Mouse (Mus musculus): ENCODE results near the gene Zfp217. TPM values are rescaled to one million over a fixed set of nuclear protein-coding genes. Genes with fewer than 3 reads are reported as not detected.

The Zfp217 gene
- polyA plus RNA-seq, 1 experiment, result not detected

- no peak overlapping the region for H3K27ac ChIP-seq (ENCODE audit: insufficient read depth, low read depth, low read length)
- no peak for TF ChIP-seq POLR2A (IDR thresholded peaks at IDR 0.05; ENCODE audit: insufficient read depth, low read depth, low read length)
- no peak for TF ChIP-seq CTCF (IDR thresholded peaks at IDR 0.05; ENCODE audit: insufficient read depth, low read depth, low read length)
- H3K4me3 ChIP-seq (ENCODE audit: insufficient read depth, low read depth, low read length), result no peak overlapping the region
- no peaks in the 10 kb centered on the region for H3K4me1 ChIP-seq (ENCODE audit: control insufficient read depth, insufficient read depth, low read length)
- WGBS, result 63% methylated on average over 3 of the region's 3 CpGs
These were observed 4.0 kb downstream of the Zfp217 start for GRCm38 (mm10) chr2:170143861-170144260.

GRCm38 (mm10) chr2:170142542-170142941, 5.4 kb downstream of the Zfp217 start:
- 92% methylated on average over 10 of the region's 10 CpGs for WGBS
- no peak for TF ChIP-seq POLR2A (IDR thresholded peaks at IDR 0.05; ENCODE audit: insufficient read depth, low read depth, low read length)
- no peak for TF ChIP-seq CTCF (IDR thresholded peaks at IDR 0.05; ENCODE audit: insufficient read depth, low read depth, low read length)
- Histone ChIP-seq H3K4me1 (ENCODE audit: control insufficient read depth, insufficient read depth, low read length) (no peaks in the 10 kb centered on the region), H3K27ac (ENCODE audit: insufficient read depth, low read depth, low read length) (no peak overlapping the region), H3K4me3 (ENCODE audit: insufficient read depth, low read depth, low read length) (no peak overlapping the region)

- H3K4me3 ChIP-seq (ENCODE audit: insufficient read depth, low read depth, low read length), result no peak overlapping the region
- H3K4me1 ChIP-seq (ENCODE audit: control insufficient read depth, insufficient read depth, low read length), result no peaks in the 10 kb centered on the region
- WGBS, result 95% methylated on average over 5 of the region's 5 CpGs
- no peak overlapping the region for H3K27ac ChIP-seq (ENCODE audit: insufficient read depth, low read depth, low read length)
- no peak for TF ChIP-seq CTCF (IDR thresholded peaks at IDR 0.05; ENCODE audit: insufficient read depth, low read depth, low read length)
- no peak for TF ChIP-seq POLR2A (IDR thresholded peaks at IDR 0.05; ENCODE audit: insufficient read depth, low read depth, low read length)
These were observed 6.4 kb downstream of the Zfp217 start for GRCm38 (mm10) chr2:170141481-170141880.

GRCm38 (mm10) chr2:170139411-170140046, 8.4 kb downstream of the Zfp217 start:
- H3K4me1 ChIP-seq (ENCODE audit: control insufficient read depth, insufficient read depth, low read length), result no peaks in the 10 kb centered on the region
- no peak overlapping the region for H3K27ac ChIP-seq (ENCODE audit: insufficient read depth, low read depth, low read length)
- no peak for TF ChIP-seq CTCF (IDR thresholded peaks at IDR 0.05; ENCODE audit: insufficient read depth, low read depth, low read length)
- no peak for TF ChIP-seq POLR2A (IDR thresholded peaks at IDR 0.05; ENCODE audit: insufficient read depth, low read depth, low read length)
- H3K4me3 ChIP-seq (ENCODE audit: insufficient read depth, low read depth, low read length), result no peak overlapping the region
- WGBS, result 88% methylated on average over 9 of the region's 9 CpGs

- Histone ChIP-seq H3K27ac (ENCODE audit: insufficient read depth, low read depth, low read length) (no peak overlapping the region), H3K4me1 (ENCODE audit: control insufficient read depth, insufficient read depth, low read length) (peaks cover 5% of the 10 kb centered on the region; the same call in 1 of the 2 replicates), H3K4me3 (ENCODE audit: insufficient read depth, low read depth, low read length) (no peak overlapping the region)
- TF ChIP-seq CTCF (IDR thresholded peaks at IDR 0.05; ENCODE audit: insufficient read depth, low read depth, low read length), result no peak
- no peak for TF ChIP-seq POLR2A (IDR thresholded peaks at IDR 0.05; ENCODE audit: insufficient read depth, low read depth, low read length)
- 78% methylated on average over 3 of the region's 3 CpGs for WGBS
These were observed 11.0 kb downstream of the Zfp217 start for GRCm38 (mm10) chr2:170136928-170137327.

GRCm38 (mm10) chr2:170135820-170136219, 12.1 kb downstream of the Zfp217 start:
- H3K27ac ChIP-seq (ENCODE audit: insufficient read depth, low read depth, low read length), result no peak overlapping the region
- TF ChIP-seq CTCF (IDR thresholded peaks at IDR 0.05; ENCODE audit: insufficient read depth, low read depth, low read length) (no peak), POLR2A (IDR thresholded peaks at IDR 0.05; ENCODE audit: insufficient read depth, low read depth, low read length) (no peak)
- peaks cover 5% of the 10 kb centered on the region; the same call in 1 of the 2 replicates for H3K4me1 ChIP-seq (ENCODE audit: control insufficient read depth, insufficient read depth, low read length)
- H3K4me3 ChIP-seq (ENCODE audit: insufficient read depth, low read depth, low read length), result no peak overlapping the region
- 93% methylated on average over 6 of the region's 6 CpGs for WGBS

- 56% methylated on average over 12 of the region's 12 CpGs for WGBS
- H3K4me1 ChIP-seq (ENCODE audit: control insufficient read depth, insufficient read depth, low read length), result peaks cover 5% of the 10 kb centered on the region; the same call in 1 of the 2 replicates
- H3K27ac ChIP-seq (ENCODE audit: insufficient read depth, low read depth, low read length), result no peak overlapping the region
- TF ChIP-seq CTCF (IDR thresholded peaks at IDR 0.05; ENCODE audit: insufficient read depth, low read depth, low read length), result no peak
- TF ChIP-seq POLR2A (IDR thresholded peaks at IDR 0.05; ENCODE audit: insufficient read depth, low read depth, low read length), result no peak
- no peak overlapping the region for H3K4me3 ChIP-seq (ENCODE audit: insufficient read depth, low read depth, low read length)
These were observed 13.7 kb downstream of the Zfp217 start for GRCm38 (mm10) chr2:170134026-170134690.

GRCm38 (mm10) chr2:170133093-170133731, 14.7 kb downstream of the Zfp217 start:
- TF ChIP-seq CTCF (IDR thresholded peaks at IDR 0.05; ENCODE audit: insufficient read depth, low read depth, low read length) (no peak), POLR2A (IDR thresholded peaks at IDR 0.05; ENCODE audit: insufficient read depth, low read depth, low read length) (no peak)
- Histone ChIP-seq H3K4me3 (ENCODE audit: insufficient read depth, low read depth, low read length) (peak overlapping the region; percentile 31), H3K27ac (ENCODE audit: insufficient read depth, low read depth, low read length) (no peak overlapping the region), H3K4me1 (ENCODE audit: control insufficient read depth, insufficient read depth, low read length) (peaks cover 5% of the 10 kb centered on the region; the same call in 1 of the 2 replicates)
- WGBS, result 4% methylated on average over 28 of the region's 28 CpGs

- Histone ChIP-seq H3K4me3 (ENCODE audit: insufficient read depth, low read depth, low read length) (no peak overlapping the region), H3K4me1 (ENCODE audit: control insufficient read depth, insufficient read depth, low read length) (peaks cover 5% of the 10 kb centered on the region; the same call in 1 of the 2 replicates), H3K27ac (ENCODE audit: insufficient read depth, low read depth, low read length) (no peak overlapping the region)
- no peak for TF ChIP-seq POLR2A (IDR thresholded peaks at IDR 0.05; ENCODE audit: insufficient read depth, low read depth, low read length)
- no peak for TF ChIP-seq CTCF (IDR thresholded peaks at IDR 0.05; ENCODE audit: insufficient read depth, low read depth, low read length)
- WGBS, result 3% methylated on average over 3 of the region's 3 CpGs
These were observed 15.2 kb downstream of the Zfp217 start for GRCm38 (mm10) chr2:170132716-170133092.
